Mouse (Mus musculus) olfactory bulb, adult 2 months (tissue): ENCODE measurements around the gene Asb6.

Experiments
- CTCF ChIP-seq: fragments of 200-500 bp; IDR thresholded peaks from 2 replicates; pipeline ENCODE4 v1.5.1; 2012; ENCODE audit warnings: low read depth, mild to moderate bottlenecking, low read length, moderate library complexity; ENCODE audit not compliant: insufficient read depth
- POLR2A ChIP-seq: fragments of 200-500 bp; IDR thresholded peaks from 2 replicates; pipeline ENCODE4 v1.6.1; 2012; ENCODE audit warnings: mild to moderate bottlenecking, low read depth, low read length, moderate library complexity; ENCODE audit not compliant: insufficient read depth

DNA sequence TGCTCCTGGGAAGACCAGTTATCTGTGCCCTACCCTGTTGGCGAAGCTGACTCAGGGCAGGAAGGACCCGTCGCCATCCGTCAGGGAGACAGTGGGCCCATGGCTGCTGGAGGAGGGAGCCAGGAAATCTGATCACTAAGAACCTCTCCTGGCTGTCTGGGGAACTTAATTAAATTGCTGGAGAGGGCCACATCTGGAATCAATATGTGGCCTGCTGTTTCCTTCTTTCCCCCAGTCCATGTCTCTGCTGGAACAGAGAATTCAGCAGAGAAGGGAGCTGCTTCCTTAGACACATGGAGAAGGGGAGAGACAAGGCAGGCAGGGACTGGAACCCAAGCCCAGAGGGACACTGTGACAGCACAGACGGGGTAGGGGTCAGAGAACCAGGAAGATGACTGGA is 3.5 kb upstream of the Asb6 start:
- TF ChIP-seq CTCF (no peak), POLR2A (no peak)
